Mouse (Mus musculus) spleen, adult 2 months (tissue): ENCODE results near the gene Gng3. TPM values are rescaled to one million over a fixed set of nuclear protein-coding genes. Genes with fewer than 3 reads are reported as not detected.

Experiments
- DNase-seq, 2 experiments: peaks; one replicate each; pipeline versions ENCODE4 v3.0.0 to v3.0.0-alpha.2; 2012 to 2021; ENCODE audit warnings: low spot score in 2 of 2, low read depth in 1 of 2
- H3K27ac ChIP-seq: fragments of 200-500 bp; 2 replicates; pipeline ENCODE4 v1.5.1; 2012; ENCODE audit warnings: low read length, inconsistent platforms; ENCODE audit not compliant: insufficient read depth
- H3K27me3 ChIP-seq: fragments of 200-500 bp; 2 replicates; pipeline ENCODE4 v1.6.1; 2012; ENCODE audit warnings: mild to moderate bottlenecking, moderate library complexity, low read length, inconsistent platforms; ENCODE audit not compliant: control insufficient read depth, insufficient read depth
- H3K36me3 ChIP-seq: fragments of 200-500 bp; 2 replicates; pipeline ENCODE4 v1.6.1; 2012; ENCODE audit warnings: mild to moderate bottlenecking, low read length, inconsistent platforms; ENCODE audit not compliant: control insufficient read depth, insufficient read depth
- H3K4me1 ChIP-seq: fragments of 200-500 bp; 2 replicates; pipeline ENCODE4 v1.6.1; 2011; ENCODE audit warnings: inconsistent platforms; ENCODE audit not compliant: control insufficient read depth, insufficient read depth, insufficient read length
- H3K4me3 ChIP-seq: fragments of 200-500 bp; 2 replicates; pipeline ENCODE4 v1.5.1; 2011; ENCODE audit warnings: mild to moderate bottlenecking, inconsistent platforms; ENCODE audit not compliant: insufficient read depth, insufficient read length; ENCODE audit errors: extremely low read depth
- CTCF ChIP-seq: fragments of 200-500 bp; IDR thresholded peaks from 2 replicates; pipeline ENCODE4 v1.5.1; 2011; ENCODE audit warnings: mild to moderate bottlenecking, inconsistent platforms; ENCODE audit not compliant: insufficient read depth, insufficient read length, insufficient replicate concordance; ENCODE audit errors: extremely low read depth
- POLR2A ChIP-seq: fragments of 200-500 bp; IDR thresholded peaks from 2 replicates; pipeline ENCODE4 v1.6.1; 2011; ENCODE audit warnings: low read depth, low read length, inconsistent platforms
- WGBS: fragments of 180-500 bp; shearing (Covaris S2); methylation state at CpG from one replicate; pipeline ENCODE4 v1.1.7; 2018; 5-methylcytosine and 5-hydroxymethylcytosine counted together
- polyA plus RNA-seq: library from polyadenylated mRNA; depleted of rRNA; stranded (reverse); fragments of >200 nt; gene quantifications from 2 replicates; pipeline ENCODE4 v1.2.3, GENCODE M21; 2012

The Gng3 gene
- polyA plus RNA-seq, 1 experiment, result 0.05 TPM

GRCm38 (mm10) chr19:8848356-8848755 is 9.4 kb upstream of the Gng3 start:
- WGBS, result 93% methylated on average over 5 of the region's 5 CpGs
- TF ChIP-seq POLR2A (no peak), CTCF (no peak)
- H3K36me3 ChIP-seq, result peaks cover 17% of the 10 kb centered on the region

GRCm38 (mm10) chr19:8844371-8845129 is 5.6 kb upstream of the Gng3 start:
- WGBS, result 74% methylated on average over 5 of the region's 5 CpGs
- Histone ChIP-seq H3K27ac (no peak overlapping the region), H3K4me1 (peaks cover 3% of the 10 kb centered on the region; the same call in 1 of the 2 replicates), H3K36me3 (peaks cover 19% of the 10 kb centered on the region), H3K4me3 (no peak overlapping the region), H3K27me3 (no peaks in the 10 kb centered on the region)
- TF ChIP-seq CTCF, result peak; percentile 21; the same call in 1 of the 2 replicates
- TF ChIP-seq POLR2A, result no peak
- peak; percentile 60 to 67 for DNase-seq

More at GRCm38 (mm10) chr19:8848356-8848755, 9.4 kb upstream of the Gng3 start:
- Histone ChIP-seq H3K27ac (no peak overlapping the region), H3K4me3 (no peak overlapping the region), H3K27me3 (no peaks in the 10 kb centered on the region), H3K4me1 (no peaks in the 10 kb centered on the region)
- DNase-seq, result no peak

- H3K36me3 ChIP-seq, result peaks cover 18% of the 10 kb centered on the region
- 88% methylated on average over 6 of the region's 6 CpGs for WGBS
- no peaks in the 10 kb centered on the region for H3K27me3 ChIP-seq
- H3K27ac ChIP-seq, result no peak overlapping the region
- no peak overlapping the region for H3K4me3 ChIP-seq
- no peak for DNase-seq
- TF ChIP-seq POLR2A (no peak), CTCF (no peak)
- H3K4me1 ChIP-seq, result peaks cover 10% of the 10 kb centered on the region; the same call in 1 of the 2 replicates
Measured at GRCm38 (mm10) chr19:8842961-8843360, 4.0 kb upstream of the Gng3 start.

GRCm38 (mm10) chr19:8841012-8841411 is 2.0 kb upstream of the Gng3 start:
- H3K27me3 ChIP-seq, result no peaks in the 10 kb centered on the region
- peaks cover 3% of the 10 kb centered on the region for H3K36me3 ChIP-seq
- no peak for DNase-seq
- no peak overlapping the region for H3K27ac ChIP-seq
- H3K4me3 ChIP-seq, result no peak overlapping the region
- 74% methylated on average over 7 of the region's 7 CpGs for WGBS
- TF ChIP-seq CTCF (no peak), POLR2A (no peak)
- peaks cover 10% of the 10 kb centered on the region; the same call in 1 of the 2 replicates for H3K4me1 ChIP-seq

GRCm38 (mm10) chr19:8839908-8840791 is 1.2 kb upstream of the Gng3 start:
- Histone ChIP-seq H3K27me3 (no peaks in the 10 kb centered on the region), H3K4me3 (peak overlapping the region; percentile 68), H3K27ac (peak overlapping the region; percentile 41; the same call in 1 of the 2 replicates), H3K4me1 (peaks cover 10% of the 10 kb centered on the region; the same call in 1 of the 2 replicates), H3K36me3 (peaks cover 2% of the 10 kb centered on the region; the same call in 1 of the 2 replicates)
- TF ChIP-seq CTCF (no peak), POLR2A (peak; percentile 54; the same call in 1 of the 2 replicates)
- peak in 1 of 2 experiments; percentile 70 for DNase-seq
- 26% methylated on average over 29 of the region's 29 CpGs for WGBS

- TF ChIP-seq CTCF (no peak), POLR2A (no peak)
- 32% methylated on average over 15 of the region's 15 CpGs for WGBS
- peak overlapping the region; percentile 89 for H3K27ac ChIP-seq
Measured at GRCm38 (mm10) chr19:8838041-8838730, 808 bp downstream of the Gng3 start.

More at GRCm38 (mm10) chr19:8838041-8838730, 808 bp downstream of the Gng3 start:
- Histone ChIP-seq H3K27me3 (no peaks in the 10 kb centered on the region), H3K36me3 (peaks cover 9% of the 10 kb centered on the region), H3K4me1 (peaks cover 10% of the 10 kb centered on the region; the same call in 1 of the 2 replicates), H3K4me3 (peak overlapping the region; percentile 69)
- DNase-seq, result no peak
